Mouse (Mus musculus) cerebellum, postnatal 10 days (tissue): ENCODE results near the gene Drd2.

Source experiments
- DNase-seq, 2 experiments: peaks; one replicate each; pipeline ENCODE4 v3.0.0; 2021; ENCODE audit warnings: mixed read lengths in 2 of 2

The Drd2 gene

GRCm38 (mm10) chr9:49456136-49456535 lies 115.7 kb downstream of the Drd2 start:
- DNase-seq, result no peak
